26 mouse cellular contexts compared by ENCODE assay signal in the genomic region with DNA sequence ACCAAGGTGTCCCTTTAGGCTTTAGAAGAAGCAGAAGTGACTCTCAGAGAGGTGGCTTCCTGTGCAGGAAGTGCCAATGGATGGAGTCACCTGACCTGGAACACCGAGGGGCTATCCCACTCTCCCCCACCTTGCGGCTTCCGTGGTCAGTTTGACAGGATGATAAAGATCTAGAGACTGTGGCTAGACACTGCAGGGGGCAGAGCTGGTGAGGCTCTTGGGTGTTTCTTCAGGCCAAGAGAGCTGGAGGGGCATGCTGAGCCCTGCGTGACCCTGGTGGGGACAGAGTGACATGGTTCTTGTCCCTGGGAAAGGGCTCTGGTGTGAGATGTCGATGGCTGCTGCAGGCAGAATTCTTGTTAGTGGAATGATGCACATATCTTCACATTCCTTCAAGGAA.
"Had no signal": no experiment of that assay in that cellular context is flagged by ENCODE, and none has a peak within 500 bp of the region (broad histone marks: within the 10 kb centered on the region; RNA-seq: fewer than 3 reads in every experiment).

No protein-coding gene starts in this region.

- DNase-seq: gastrocnemius, adult 2 months; gastrocnemius, postnatal 10 days; gastrocnemius, postnatal 25 days; heart, adult 2 months; heart, postnatal 14 days; heart, postnatal 4 days; kidney, adult 11 months; kidney, adult 2 months; kidney, adult 9 months; kidney, postnatal 10 days; kidney, postnatal 25 days; kidney, postnatal 4 days; left cerebral cortex, postnatal 4 days had no signal

- ATAC-seq: hindbrain, postnatal 0 days; intestine, embryonic 16.5 days; liver, embryonic 12.5 days had no signal

- H3K27ac ChIP-seq: gastrocnemius, adult 2 months; heart, adult 2 months; heart, embryonic 13.5 days; heart, embryonic 15.5 days; hindbrain, embryonic 13.5 days; hindbrain, embryonic 15.5 days; hindbrain, postnatal 0 days; kidney, embryonic 15.5 days; layer of hippocampus, adult 2 months; limb, embryonic 13.5 days; limb, embryonic 15.5 days; liver, embryonic 12.5 days; liver, embryonic 14.5 days had no signal

- H3K27me3 ChIP-seq: heart, embryonic 13.5 days; hindbrain, embryonic 13.5 days; hindbrain, embryonic 15.5 days; kidney, embryonic 15.5 days; limb, embryonic 13.5 days; limb, embryonic 15.5 days had no signal

- H3K4me1 ChIP-seq: kidney, embryonic 15.5 days had no signal

- H3K4me3 ChIP-seq: gastrocnemius, adult 2 months; heart, adult 2 months; heart, embryonic 13.5 days; heart, embryonic 15.5 days; hindbrain, embryonic 13.5 days; hindbrain, embryonic 15.5 days; kidney, embryonic 15.5 days; layer of hippocampus, adult 2 months; limb, embryonic 13.5 days; limb, embryonic 15.5 days; liver, embryonic 12.5 days had no signal

- H3K4me2 ChIP-seq: heart, embryonic 11.5 days; heart, embryonic 13.5 days; heart, embryonic 15.5 days; hindbrain, embryonic 13.5 days; hindbrain, embryonic 15.5 days; kidney, embryonic 15.5 days; limb, embryonic 13.5 days; limb, embryonic 15.5 days; liver, embryonic 12.5 days had no signal

- H3K9ac ChIP-seq: heart, embryonic 13.5 days; heart, embryonic 15.5 days; hindbrain, embryonic 13.5 days; hindbrain, embryonic 15.5 days; kidney, embryonic 15.5 days; limb, embryonic 13.5 days; limb, embryonic 15.5 days; liver, embryonic 12.5 days; liver, embryonic 14.5 days had no signal

- H3K36me3 ChIP-seq: heart, embryonic 13.5 days; heart, embryonic 15.5 days; hindbrain, embryonic 13.5 days; hindbrain, embryonic 15.5 days; kidney, embryonic 15.5 days; limb, embryonic 13.5 days; limb, embryonic 15.5 days; liver, embryonic 12.5 days had no signal

- H3K9me3 ChIP-seq: heart, embryonic 13.5 days; heart, embryonic 15.5 days; hindbrain, embryonic 13.5 days; hindbrain, embryonic 15.5 days; kidney, embryonic 15.5 days; limb, embryonic 13.5 days; limb, embryonic 15.5 days; liver, embryonic 12.5 days had no signal
